Mouse (Mus musculus) lung, postnatal 0 days (tissue): ENCODE data around the gene March10. TPM values are rescaled to one million over a fixed set of nuclear protein-coding genes. Genes with fewer than 3 reads are reported as not detected.

Source experiments
- ATAC-seq: fragments of 200-750 bp; cut with Nextera tagmentation; 2 replicates; pipeline ENCODE4 v1.8.0; 2017; ENCODE audit warnings: moderate library complexity
- DNase-seq: peaks from one replicate; pipeline ENCODE4 v3.0.0-alpha.2; 2016; ENCODE audit warnings: low spot score
- H3K27ac ChIP-seq: fragments of 300-500 bp; sonication (generic); 2 replicates; pipeline ENCODE4 v1.5.1; 2014; ENCODE audit warnings: antibody characterized with exemption, mild to moderate bottlenecking, low read length, mixed read lengths
- H3K27me3 ChIP-seq: fragments of 300-500 bp; sonication (generic); replicated peaks from 2 replicates; pipeline ENCODE4 v1.6.1; 2014; ENCODE audit warnings: low read length, mixed read lengths; ENCODE audit not compliant: insufficient read depth
- H3K36me3 ChIP-seq: fragments of 300-500 bp; sonication (generic); 2 replicates; pipeline ENCODE4 v1.6.1; 2014; ENCODE audit warnings: low read length, mixed read lengths; ENCODE audit not compliant: insufficient read depth
- H3K4me1 ChIP-seq: fragments of 300-500 bp; sonication (generic); 2 replicates; pipeline ENCODE4 v1.6.1; 2014; ENCODE audit warnings: antibody characterized with exemption, low read depth, low read length, mixed read lengths; ENCODE audit not compliant: insufficient read depth
- H3K4me2 ChIP-seq: fragments of 300-500 bp; sonication (generic); replicated peaks from 2 replicates; pipeline ENCODE4 v1.6.1; 2014; ENCODE audit warnings: low read depth, mild to moderate bottlenecking, low read length, moderate library complexity, mixed read lengths
- H3K4me3 ChIP-seq: fragments of 300-500 bp; sonication (generic); 2 replicates; pipeline ENCODE4 v1.5.1; 2014; ENCODE audit warnings: low read depth, low read length
- H3K9ac ChIP-seq: fragments of 300-500 bp; sonication (generic); replicated peaks from 2 replicates; pipeline ENCODE4 v1.6.1; 2014; ENCODE audit warnings: low read depth, mild to moderate bottlenecking
- H3K9me3 ChIP-seq: fragments of 300-500 bp; sonication (generic); 2 replicates; pipeline ENCODE4 v1.6.1; 2016; ENCODE audit warnings: low read length, mixed read lengths
- CTCF ChIP-seq: IDR thresholded peaks from 2 replicates; pipeline ENCODE4 v1.5.1; 2016; ENCODE audit warnings: antibody characterized with exemption, mild to moderate bottlenecking
- EP300 ChIP-seq: IDR thresholded peaks from 2 replicates; pipeline ENCODE4 v1.6.1; 2016; ENCODE audit warnings: antibody characterized with exemption, mild to moderate bottlenecking, control low read depth
- WGBS: fragments of 180-500 bp; shearing (Covaris S2); extraction: QIAGEN DNeasy Blood & Tissue Kit; methylation state at CpG from one replicate; pipeline ENCODE4 v1.1.7; 2014; 5-methylcytosine and 5-hydroxymethylcytosine counted together
- polyA plus RNA-seq: library from polyadenylated mRNA; unstranded; fragments of >200 nt; fragmentation: Nextera tagmentation; extraction: Ambion mirVana; gene quantifications from 2 replicates; pipeline ENCODE4 v1.2.1, GENCODE M21; 2015

Gene March10
- polyA plus RNA-seq, 1 experiment from 2014 or later = 0.27 TPM

- Histone ChIP-seq H3K4me2 (no peak overlapping the region), H3K9me3 (no peaks in the 10 kb centered on the region), H3K9ac (no peak overlapping the region), H3K4me3 (no peak overlapping the region), H3K27me3 (no peaks in the 10 kb centered on the region), H3K4me1 (peaks cover 4% of the 10 kb centered on the region), H3K36me3 (no peaks in the 10 kb centered on the region), H3K27ac (no peak overlapping the region)
- TF ChIP-seq EP300 = no peak
- no peak for TF ChIP-seq CTCF
- ATAC-seq (no peak), DNase-seq (no peak)
- 57% methylated on average over 7 of the region's 7 CpGs for WGBS
Measured at GRCm38 (mm10) chr11:105451553-105452135, 4.9 kb downstream of the March10 start.

- no peaks in the 10 kb centered on the region for H3K9me3 ChIP-seq
- H3K27me3 ChIP-seq = no peaks in the 10 kb centered on the region
- WGBS = 53% methylated on average over 12 of the region's 12 CpGs
- H3K9ac ChIP-seq = no peak overlapping the region
- no peaks in the 10 kb centered on the region; the same call in 1 of the 2 replicates for H3K4me1 ChIP-seq
- H3K36me3 ChIP-seq = no peaks in the 10 kb centered on the region
- 0 out of 2 replicates have a peak overlapping the region, but pooled peaks have one; percentile 3 for H3K4me3 ChIP-seq
- peak; percentile 88 for ATAC-seq
- peak overlapping the region; percentile 20; the same call in 1 of the 2 replicates for H3K27ac ChIP-seq
- TF ChIP-seq EP300 = no peak
- peak; percentile 38 for TF ChIP-seq CTCF
- peak; percentile 65 for DNase-seq
- H3K4me2 ChIP-seq = peak overlapping the region; percentile 25
Measured at GRCm38 (mm10) chr11:105449581-105450315, 6.8 kb downstream of the March10 start.

GRCm38 (mm10) chr11:105447661-105448060 is 8.9 kb downstream of the March10 start:
- H3K4me2 ChIP-seq = no peak overlapping the region
- H3K4me3 ChIP-seq = no peak overlapping the region
- H3K4me1 ChIP-seq = no peaks in the 10 kb centered on the region; the same call in 1 of the 2 replicates
- H3K36me3 ChIP-seq = no peaks in the 10 kb centered on the region
- ATAC-seq (no peak), DNase-seq (peak; percentile 12)
- H3K9me3 ChIP-seq = no peaks in the 10 kb centered on the region
- no peak overlapping the region for H3K9ac ChIP-seq
- TF ChIP-seq EP300 = no peak
- peak; percentile 40 for TF ChIP-seq CTCF
- H3K27me3 ChIP-seq = no peaks in the 10 kb centered on the region
- 48% methylated on average over 6 of the region's 6 CpGs for WGBS
- H3K27ac ChIP-seq = no peak overlapping the region

- no peak for TF ChIP-seq CTCF
- no peak for TF ChIP-seq EP300
- Histone ChIP-seq H3K27me3 (no peaks in the 10 kb centered on the region), H3K4me3 (no peak overlapping the region), H3K9me3 (no peaks in the 10 kb centered on the region), H3K4me2 (no peak overlapping the region), H3K27ac (no peak overlapping the region), H3K9ac (no peak overlapping the region), H3K4me1 (no peaks in the 10 kb centered on the region), H3K36me3 (no peaks in the 10 kb centered on the region)
- DNase-seq = no peak
- ATAC-seq = no peak
- WGBS = 85% methylated on average over 5 of the region's 5 CpGs
Measured at GRCm38 (mm10) chr11:105446221-105446620, 10.3 kb downstream of the March10 start.

- DNase-seq (no peak), ATAC-seq (no peak)
- Histone ChIP-seq H3K9me3 (no peaks in the 10 kb centered on the region), H3K4me2 (no peak overlapping the region), H3K9ac (no peak overlapping the region), H3K36me3 (no peaks in the 10 kb centered on the region), H3K4me1 (no peaks in the 10 kb centered on the region), H3K27me3 (no peaks in the 10 kb centered on the region), H3K4me3 (no peak overlapping the region), H3K27ac (no peak overlapping the region)
- 80% methylated on average over 5 of the region's 5 CpGs for WGBS
- no peak for TF ChIP-seq EP300
- TF ChIP-seq CTCF = no peak
Measured at GRCm38 (mm10) chr11:105445741-105446140, 10.8 kb downstream of the March10 start.

- WGBS = 57% methylated on average over 6 of the region's 6 CpGs
- no peak overlapping the region for H3K9ac ChIP-seq
- no peak for TF ChIP-seq CTCF
- TF ChIP-seq EP300 = no peak
- H3K9me3 ChIP-seq = no peaks in the 10 kb centered on the region
- H3K4me2 ChIP-seq = no peak overlapping the region
- no peaks in the 10 kb centered on the region for H3K36me3 ChIP-seq
- no peak for DNase-seq
- no peaks in the 10 kb centered on the region for H3K27me3 ChIP-seq
- no peak overlapping the region for H3K27ac ChIP-seq
- no peak overlapping the region for H3K4me3 ChIP-seq
- no peak for ATAC-seq
- H3K4me1 ChIP-seq = no peaks in the 10 kb centered on the region
Measured at GRCm38 (mm10) chr11:105444929-105445328, 11.6 kb downstream of the March10 start.
